Comparison of ENCODE assay signal across 24 mouse cellular contexts in the genomic region with DNA sequence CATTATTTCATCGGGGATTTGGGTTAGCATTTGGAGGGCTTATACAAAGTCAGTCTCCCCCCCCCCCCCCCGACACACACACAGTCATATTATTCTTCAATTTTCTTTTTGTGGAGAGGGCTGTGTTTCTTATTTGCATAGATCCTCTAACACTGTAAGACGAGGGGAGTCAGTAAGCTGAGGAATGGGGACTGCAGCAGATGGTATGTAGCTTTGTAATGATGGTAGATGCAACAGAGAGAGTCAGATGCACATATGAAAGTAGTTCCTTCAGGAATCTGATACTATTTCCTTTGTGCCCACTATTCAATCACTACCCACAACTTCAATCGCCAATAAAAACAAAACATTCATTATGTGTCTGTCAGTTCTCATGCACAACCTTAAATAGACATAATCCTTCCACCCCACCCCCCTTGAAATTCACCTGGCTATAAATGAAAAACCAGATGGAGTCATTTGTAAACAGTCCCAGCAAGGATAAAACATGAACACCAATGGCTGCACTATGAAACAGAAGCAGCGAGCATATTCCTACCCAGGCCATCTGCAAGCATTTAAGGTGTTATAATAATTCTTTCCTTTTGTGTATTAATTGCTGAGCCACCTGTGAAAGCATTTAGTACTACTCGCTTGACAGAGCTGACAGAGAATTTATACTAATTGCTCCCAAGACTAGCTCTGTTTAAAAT.
A peak's percentile ranks its signal among the peaks of the same experiment; 100 is the strongest.
DNase-seq lines count a peak whose midpoint lies in the region; ATAC-seq lines count a peak whose summit lies in the region.
"Had no signal": no experiment of that assay in that cellular context is flagged by ENCODE, and none has a peak within 500 bp of the region (broad histone marks: within the 10 kb centered on the region; RNA-seq: fewer than 3 reads in every experiment).

No protein-coding gene starts in this region.

- no peak overlapping the region for H3K27ac ChIP-seq in embryonic facial prominence, embryonic 11.5 days (replicated peaks; ENCODE audit: low read depth, low read length)
- H3K27ac ChIP-seq in embryonic facial prominence, embryonic 10.5 days (replicated peaks) = no peak overlapping the region
- H3K27ac ChIP-seq in limb, embryonic 11.5 days (replicated peaks; ENCODE audit: low read depth, low read length) = no peak overlapping the region
- no peak overlapping the region for H3K27ac ChIP-seq in limb, embryonic 10.5 days
- H3K27ac ChIP-seq: hindbrain, embryonic 10.5 days; hindbrain, embryonic 15.5 days; liver, embryonic 13.5 days; macrophage; stomach, embryonic 15.5 days had no signal

- no peaks in the 10 kb centered on the region for H3K4me1 ChIP-seq in embryonic facial prominence, embryonic 11.5 days (ENCODE audit: control insufficient read depth, insufficient read depth, low read length)
- peaks cover 29% of the 10 kb centered on the region for H3K4me1 ChIP-seq in embryonic facial prominence, embryonic 10.5 days
- no peaks in the 10 kb centered on the region; the same call in 1 of the 2 replicates for H3K4me1 ChIP-seq in limb, embryonic 11.5 days (ENCODE audit: control insufficient read depth, insufficient read depth, low read length)
- peaks cover 20% of the 10 kb centered on the region for H3K4me1 ChIP-seq in limb, embryonic 10.5 days
- H3K4me1 ChIP-seq: hindbrain, embryonic 15.5 days; liver, embryonic 13.5 days; stomach, embryonic 15.5 days had no signal

- ATAC-seq in embryonic facial prominence, embryonic 11.5 days (replicated peaks; ENCODE audit: insufficient number of reproducible peaks, low FRiP score, low TSS enrichment, low read depth) = no peak; the same call in 1 of the 2 replicates
- ATAC-seq in limb, embryonic 11.5 days (ENCODE audit: insufficient number of reproducible peaks, low FRiP score, low TSS enrichment, low read depth) = peak; percentile 82
- no peak for ATAC-seq in inflammation-experienced regulatory T-cells, adult 6 months
- ATAC-seq: intestine, postnatal 0 days; lung, postnatal 0 days; Patski had no signal

- no peak overlapping the region for H3K4me2 ChIP-seq in embryonic facial prominence, embryonic 11.5 days (ENCODE audit: low read depth, low read length)
- no peak overlapping the region for H3K4me2 ChIP-seq in limb, embryonic 11.5 days (ENCODE audit: low read depth, severe bottlenecking)
- H3K4me2 ChIP-seq: hindbrain, embryonic 15.5 days; liver, embryonic 13.5 days; stomach, embryonic 15.5 days had no signal

- no peak overlapping the region for H3K4me3 ChIP-seq in embryonic facial prominence, embryonic 11.5 days (ENCODE audit: low read depth, low read length)
- no peak overlapping the region for H3K4me3 ChIP-seq in embryonic facial prominence, embryonic 10.5 days
- no peak overlapping the region for H3K4me3 ChIP-seq in limb, embryonic 11.5 days (ENCODE audit: low read depth, low read length)
- H3K4me3 ChIP-seq in limb, embryonic 10.5 days = no peak overlapping the region
- H3K4me3 ChIP-seq: hindbrain, embryonic 10.5 days; hindbrain, embryonic 15.5 days; liver, embryonic 13.5 days; stomach, embryonic 15.5 days had no signal

- H3K27me3 ChIP-seq in embryonic facial prominence, embryonic 11.5 days (ENCODE audit: control insufficient read depth, insufficient read depth, low read length) = no peaks in the 10 kb centered on the region
- no peaks in the 10 kb centered on the region for H3K27me3 ChIP-seq in embryonic facial prominence, embryonic 10.5 days (replicated peaks; ENCODE audit: low read depth, poor library complexity, severe bottlenecking)
- H3K27me3 ChIP-seq in limb, embryonic 11.5 days (ENCODE audit: control insufficient read depth, insufficient read depth, low read length) = no peaks in the 10 kb centered on the region
- no peaks in the 10 kb centered on the region for H3K27me3 ChIP-seq in limb, embryonic 10.5 days (ENCODE audit: low read depth, poor library complexity, severe bottlenecking)
- H3K27me3 ChIP-seq: hindbrain, embryonic 15.5 days; liver, embryonic 13.5 days; stomach, embryonic 15.5 days had no signal

- DNase-seq in embryonic facial prominence, embryonic 11.5 days (ENCODE audit: low spot score) = peak; percentile 71
- DNase-seq in embryonic facial prominence, embryonic 10.5 days (ENCODE audit: low spot score) = no peak
- DNase-seq in limb, embryonic 11.5 days (ENCODE audit: low spot score) = peak; percentile 30
- no peak for DNase-seq in limb, embryonic 10.5 days (ENCODE audit: low spot score)
- DNase-seq in forelimb bud, embryonic 11.5 days (ENCODE audit: low read depth, low spot score) = peak; percentile 57
- no peak for DNase-seq in frontal cortex, postnatal 14 days (ENCODE audit: low spot score in 2 of 2)
- DNase-seq: adrenal gland, postnatal 14 days; cerebellum, adult 18-20 months; cerebellum, postnatal 10 days; gastrocnemius, postnatal 14 days; heart, postnatal 14 days; kidney, adult 9 months; kidney, postnatal 10 days; liver, embryonic 13.5 days; lung, adult 18-20 months; midbrain, embryonic 14.5 days had no signal

- 29% methylated on average over 6 of the region's 6 CpGs for WGBS in embryonic facial prominence, embryonic 11.5 days
- WGBS in embryonic facial prominence, embryonic 10.5 days = 49% methylated on average over 6 of the region's 6 CpGs
- WGBS in limb, embryonic 11.5 days = 44% methylated on average over 6 of the region's 6 CpGs
- WGBS in limb, embryonic 10.5 days = 64% methylated on average over 6 of the region's 6 CpGs

- H3K9ac ChIP-seq in embryonic facial prominence, embryonic 11.5 days (replicated peaks; ENCODE audit: low read length) = no peak overlapping the region
- H3K9ac ChIP-seq in limb, embryonic 11.5 days (ENCODE audit: low read length) = no peak overlapping the region
- H3K9ac ChIP-seq: hindbrain, embryonic 15.5 days; liver, embryonic 13.5 days; stomach, embryonic 15.5 days had no signal

- H3K36me3 ChIP-seq in embryonic facial prominence, embryonic 11.5 days (replicated peaks; ENCODE audit: control insufficient read depth, insufficient read depth, low read depth, low read length) = no peaks in the 10 kb centered on the region
- no peaks in the 10 kb centered on the region for H3K36me3 ChIP-seq in embryonic facial prominence, embryonic 10.5 days (replicated peaks)
- H3K36me3 ChIP-seq in limb, embryonic 11.5 days (ENCODE audit: control insufficient read depth, insufficient read depth, low read length) = no peaks in the 10 kb centered on the region
- no peaks in the 10 kb centered on the region for H3K36me3 ChIP-seq in limb, embryonic 10.5 days
- H3K36me3 ChIP-seq: hindbrain, embryonic 10.5 days; hindbrain, embryonic 15.5 days; liver, embryonic 13.5 days; stomach, embryonic 15.5 days had no signal

- no peaks in the 10 kb centered on the region for H3K9me3 ChIP-seq in embryonic facial prominence, embryonic 11.5 days (replicated peaks; ENCODE audit: control insufficient read depth, low read length)
- no peaks in the 10 kb centered on the region for H3K9me3 ChIP-seq in embryonic facial prominence, embryonic 10.5 days
- H3K9me3 ChIP-seq in limb, embryonic 11.5 days (ENCODE audit: control insufficient read depth, low read length) = no peaks in the 10 kb centered on the region
- H3K9me3 ChIP-seq in limb, embryonic 10.5 days (replicated peaks) = no peaks in the 10 kb centered on the region
- H3K9me3 ChIP-seq: hindbrain, embryonic 10.5 days; hindbrain, embryonic 15.5 days; liver, embryonic 13.5 days; stomach, embryonic 15.5 days had no signal

Comparison
In these comparisons a context has a peak if more than half of its experiments do, and no peak if none do; other contexts are left out.
1. DNase-seq: peak in embryonic facial prominence, embryonic 11.5 days (single experiment), limb, embryonic 11.5 days (single experiment) and forelimb bud, embryonic 11.5 days (single experiment); none in embryonic facial prominence, embryonic 10.5 days (single experiment), limb, embryonic 10.5 days (single experiment) and frontal cortex, postnatal 14 days (0 of 2).